Mouse (Mus musculus) neural tube, embryonic 11.5 days (tissue): ENCODE data around the gene Nfe2. TPM values are rescaled to one million over a fixed set of nuclear protein-coding genes. Genes with fewer than 3 reads are reported as not detected.

Source experiments
- ATAC-seq: fragments of 200-750 bp; cut with Nextera tagmentation; 2 replicates; pipeline ENCODE4 v1.8.0; 2017; ENCODE audit warnings: moderate number of reproducible peaks, mild to moderate bottlenecking, moderate TSS enrichment, moderate library complexity; ENCODE audit not compliant: insufficient read depth, low FRiP score, low TSS enrichment
- DNase-seq: peaks from one replicate; pipeline ENCODE4 v3.0.0-alpha.2; 2015; ENCODE audit warnings: low spot score
- H3K27ac ChIP-seq: fragments of 300-500 bp; sonication (generic); 2 replicates; pipeline ENCODE4 v1.5.1; 2014; ENCODE audit warnings: low read depth, mild to moderate bottlenecking, low read length
- H3K27me3 ChIP-seq: fragments of 300-500 bp; sonication (generic); 2 replicates; pipeline ENCODE4 v1.6.1; 2014; ENCODE audit warnings: mild to moderate bottlenecking, low read length, mixed read lengths; ENCODE audit not compliant: control insufficient read depth, insufficient read depth
- H3K36me3 ChIP-seq: fragments of 300-500 bp; sonication (generic); 2 replicates; pipeline ENCODE4 v1.6.1; 2014; ENCODE audit warnings: mild to moderate bottlenecking, low read length, moderate library complexity, mixed read lengths; ENCODE audit not compliant: control insufficient read depth, insufficient read depth
- H3K4me1 ChIP-seq: fragments of 300-500 bp; sonication (generic); 2 replicates; pipeline ENCODE4 v1.6.1; 2014; ENCODE audit warnings: low read length, mixed read lengths; ENCODE audit not compliant: control insufficient read depth, insufficient read depth
- H3K4me2 ChIP-seq: fragments of 300-500 bp; sonication (generic); 2 replicates; pipeline ENCODE4 v1.6.1; 2014; ENCODE audit warnings: low read depth, mild to moderate bottlenecking, moderate library complexity
- H3K4me3 ChIP-seq: fragments of 300-500 bp; sonication (generic); 2 replicates; pipeline ENCODE4 v1.5.1; 2014; ENCODE audit warnings: low read depth, low read length
- H3K9ac ChIP-seq: fragments of 300-500 bp; sonication (generic); 2 replicates; pipeline ENCODE4 v1.6.1; 2014; ENCODE audit warnings: mild to moderate bottlenecking, low read length
- H3K9me3 ChIP-seq: fragments of 300-500 bp; sonication (generic); 2 replicates; pipeline ENCODE4 v1.6.1; 2016; ENCODE audit warnings: low read length; ENCODE audit not compliant: control insufficient read depth
- WGBS: fragments of 180-500 bp; shearing (Covaris S2); extraction: QIAGEN DNeasy Blood & Tissue Kit; methylation state at CpG from one replicate; pipeline ENCODE4 v1.1.7; 2014; 5-methylcytosine and 5-hydroxymethylcytosine counted together
- polyA plus RNA-seq: library from polyadenylated mRNA; unstranded; fragments of >200 nt; fragmentation: Nextera tagmentation; extraction: Ambion mirVana; gene quantifications from 2 replicates; pipeline ENCODE4 v1.2.1, GENCODE M21; 2014

Gene Nfe2
- polyA plus RNA-seq, 1 experiment from 2014 or later = 6.5 TPM

- H3K4me2 ChIP-seq = no peak overlapping the region
- ATAC-seq (no peak), DNase-seq (peak; percentile 46)
- no peaks in the 10 kb centered on the region for H3K27me3 ChIP-seq
- H3K4me1 ChIP-seq = peaks cover 64% of the 10 kb centered on the region
- H3K9ac ChIP-seq = peak overlapping the region; percentile 33
- H3K4me3 ChIP-seq = no peak overlapping the region
- H3K36me3 ChIP-seq = peaks cover 11% of the 10 kb centered on the region
- WGBS = 8% methylated on average over 5 of the region's 5 CpGs
- no peaks in the 10 kb centered on the region for H3K9me3 ChIP-seq
- peak overlapping the region; percentile 99 for H3K27ac ChIP-seq
Observed at GRCm38 (mm10) chr15:103295851-103296250, 37.6 kb upstream of the Nfe2 start.

- Histone ChIP-seq H3K27ac (no peak overlapping the region), H3K9ac (no peak overlapping the region), H3K4me2 (no peak overlapping the region), H3K27me3 (no peaks in the 10 kb centered on the region), H3K4me3 (no peak overlapping the region), H3K9me3 (no peaks in the 10 kb centered on the region), H3K36me3 (peaks cover 11% of the 10 kb centered on the region), H3K4me1 (peaks cover 62% of the 10 kb centered on the region)
- WGBS = 63% methylated on average over 2 of the region's 2 CpGs
- DNase-seq (no peak), ATAC-seq (no peak)
Observed at GRCm38 (mm10) chr15:103294649-103295048, 36.4 kb upstream of the Nfe2 start.

- DNase-seq = no peak
- peaks cover 55% of the 10 kb centered on the region for H3K4me1 ChIP-seq
- H3K27ac ChIP-seq = no peak overlapping the region
- no peaks in the 10 kb centered on the region for H3K9me3 ChIP-seq
- no peak overlapping the region for H3K4me2 ChIP-seq
- no peaks in the 10 kb centered on the region for H3K27me3 ChIP-seq
- no peak overlapping the region for H3K4me3 ChIP-seq
- WGBS = 98% methylated on average over 2 of the region's 2 CpGs
- no peak for ATAC-seq
- peaks cover 11% of the 10 kb centered on the region for H3K36me3 ChIP-seq
- H3K9ac ChIP-seq = no peak overlapping the region
Observed at GRCm38 (mm10) chr15:103293375-103293774, 35.2 kb upstream of the Nfe2 start.

GRCm38 (mm10) chr15:103292673-103293345, 34.6 kb upstream of the Nfe2 start:
- Histone ChIP-seq H3K9me3 (no peaks in the 10 kb centered on the region), H3K27me3 (no peaks in the 10 kb centered on the region), H3K4me3 (no peak overlapping the region), H3K9ac (no peak overlapping the region), H3K4me2 (no peak overlapping the region), H3K4me1 (peaks cover 52% of the 10 kb centered on the region), H3K27ac (no peak overlapping the region), H3K36me3 (peaks cover 11% of the 10 kb centered on the region)
- ATAC-seq (no peak), DNase-seq (no peak)
- 89% methylated on average over 4 of the region's 4 CpGs for WGBS

GRCm38 (mm10) chr15:103290843-103291242, 32.6 kb upstream of the Nfe2 start:
- Histone ChIP-seq H3K9ac (peak overlapping the region; percentile 6; the same call in 1 of the 2 replicates), H3K27me3 (no peaks in the 10 kb centered on the region), H3K27ac (peak overlapping the region; percentile 58; the same call in 1 of the 2 replicates), H3K9me3 (no peaks in the 10 kb centered on the region), H3K4me1 (peaks cover 34% of the 10 kb centered on the region), H3K36me3 (peaks cover 11% of the 10 kb centered on the region), H3K4me3 (no peak overlapping the region), H3K4me2 (no peak overlapping the region)
- DNase-seq (no peak), ATAC-seq (no peak)
- 73% methylated on average over 9 of the region's 9 CpGs for whole genome bisulfite sequencing

GRCm38 (mm10) chr15:103290417-103290816, 32.2 kb upstream of the Nfe2 start:
- Histone ChIP-seq H3K4me1 (peaks cover 32% of the 10 kb centered on the region), H3K27me3 (no peaks in the 10 kb centered on the region), H3K36me3 (peaks cover 11% of the 10 kb centered on the region), H3K9me3 (no peaks in the 10 kb centered on the region), H3K9ac (0 out of 2 replicates have a peak overlapping the region, but pooled peaks have one; percentile 6), H3K27ac (peak overlapping the region; percentile 58; the same call in 1 of the 2 replicates), H3K4me2 (no peak overlapping the region), H3K4me3 (no peak overlapping the region)
- ATAC-seq = no peak
- DNase-seq = no peak
- WGBS = 69% methylated on average over 6 of the region's 6 CpGs

GRCm38 (mm10) chr15:103289600-103289999, 31.4 kb upstream of the Nfe2 start:
- Histone ChIP-seq H3K36me3 (peaks cover 11% of the 10 kb centered on the region), H3K27ac (peak overlapping the region; percentile 76), H3K9ac (no peak overlapping the region), H3K4me3 (no peak overlapping the region), H3K4me1 (peaks cover 28% of the 10 kb centered on the region), H3K4me2 (no peak overlapping the region), H3K9me3 (no peaks in the 10 kb centered on the region), H3K27me3 (no peaks in the 10 kb centered on the region)
- DNase-seq (no peak), ATAC-seq (no peak)
- WGBS = 34% methylated on average over 5 of the region's 5 CpGs

GRCm38 (mm10) chr15:103285778-103286417, 27.7 kb upstream of the Nfe2 start:
- ATAC-seq = no peak
- H3K36me3 ChIP-seq = no peaks in the 10 kb centered on the region
- WGBS = 86% methylated on average over 1 of the region's 1 CpGs
- no peak overlapping the region for H3K4me2 ChIP-seq
- no peak overlapping the region for H3K4me3 ChIP-seq
- H3K9me3 ChIP-seq = no peaks in the 10 kb centered on the region
- no peak overlapping the region for H3K27ac ChIP-seq
- no peaks in the 10 kb centered on the region for H3K27me3 ChIP-seq
- H3K9ac ChIP-seq = no peak overlapping the region
- H3K4me1 ChIP-seq = peaks cover 23% of the 10 kb centered on the region
- DNase-seq = no peak

- 44% methylated on average over 2 of the region's 2 CpGs for WGBS
- H3K27ac ChIP-seq = no peak overlapping the region
Observed at GRCm38 (mm10) chr15:103284647-103285046, 26.4 kb upstream of the Nfe2 start.

More at GRCm38 (mm10) chr15:103284647-103285046, 26.4 kb upstream of the Nfe2 start:
- Histone ChIP-seq H3K4me3 (no peak overlapping the region), H3K4me1 (peaks cover 14% of the 10 kb centered on the region), H3K9me3 (no peaks in the 10 kb centered on the region), H3K36me3 (no peaks in the 10 kb centered on the region), H3K9ac (no peak overlapping the region), H3K4me2 (no peak overlapping the region), H3K27me3 (no peaks in the 10 kb centered on the region)
- ATAC-seq (no peak), DNase-seq (no peak)
